Mouse (Mus musculus) small intestine, adult 2 months (tissue): Measurements from ENCODE around the gene 4930523C07Rik. TPM values are rescaled to one million over a fixed set of nuclear protein-coding genes. Genes with fewer than 3 reads are reported as not detected.

ENCODE experiments used
- H3K27ac ChIP-seq: fragments of 200-500 bp; 2 replicates; pipeline ENCODE4 v1.5.1; 2012; ENCODE audit warnings: low read depth, low read length, control low read depth, inconsistent platforms; ENCODE audit not compliant: insufficient read depth
- H3K27me3 ChIP-seq: fragments of 200-500 bp; 2 replicates; pipeline ENCODE4 v1.6.1; 2012; ENCODE audit warnings: mild to moderate bottlenecking, moderate library complexity, low read length, inconsistent platforms; ENCODE audit not compliant: control insufficient read depth, insufficient read depth
- H3K36me3 ChIP-seq: fragments of 200-500 bp; 2 replicates; pipeline ENCODE4 v1.6.1; 2012; ENCODE audit warnings: mild to moderate bottlenecking, low read length, control low read depth, inconsistent platforms; ENCODE audit not compliant: control insufficient read depth, insufficient read depth
- H3K4me1 ChIP-seq: fragments of 200-500 bp; 2 replicates; pipeline ENCODE4 v1.6.1; 2012; ENCODE audit warnings: low read length, inconsistent platforms, mixed read lengths; ENCODE audit not compliant: control insufficient read depth, insufficient read depth, insufficient read length
- H3K4me3 ChIP-seq: fragments of 200-500 bp; 2 replicates; pipeline ENCODE4 v1.5.1; 2012; ENCODE audit warnings: low read depth, mild to moderate bottlenecking, control low read depth, inconsistent platforms, low read length, moderate library complexity
- CTCF ChIP-seq: fragments of 200-500 bp; IDR thresholded peaks from 2 replicates; pipeline ENCODE4 v1.5.1; 2012; ENCODE audit warnings: low read depth, mild to moderate bottlenecking, control low read depth, inconsistent platforms, low read length, moderate library complexity, mixed read lengths; ENCODE audit not compliant: insufficient replicate concordance, insufficient read length; ENCODE audit errors: extremely low read depth
- POLR2A ChIP-seq: fragments of 200-500 bp; IDR thresholded peaks from 2 replicates; pipeline ENCODE4 v1.6.1; 2012; ENCODE audit warnings: low read depth, mild to moderate bottlenecking, control low read depth, inconsistent platforms, low read length, moderate library complexity
- WGBS: fragments of 180-500 bp; shearing (Covaris S2); methylation state at CpG from one replicate; pipeline ENCODE4 v1.1.7; 2018; 5-methylcytosine and 5-hydroxymethylcytosine counted together
- polyA plus RNA-seq: library from polyadenylated mRNA; depleted of rRNA; stranded (reverse); fragments of >200 nt; gene quantifications from 2 replicates; pipeline ENCODE4 v1.2.3, GENCODE M21; 2012

Gene 4930523C07Rik
- polyA plus RNA-seq, 1 experiment = 2.1 TPM

DNA sequence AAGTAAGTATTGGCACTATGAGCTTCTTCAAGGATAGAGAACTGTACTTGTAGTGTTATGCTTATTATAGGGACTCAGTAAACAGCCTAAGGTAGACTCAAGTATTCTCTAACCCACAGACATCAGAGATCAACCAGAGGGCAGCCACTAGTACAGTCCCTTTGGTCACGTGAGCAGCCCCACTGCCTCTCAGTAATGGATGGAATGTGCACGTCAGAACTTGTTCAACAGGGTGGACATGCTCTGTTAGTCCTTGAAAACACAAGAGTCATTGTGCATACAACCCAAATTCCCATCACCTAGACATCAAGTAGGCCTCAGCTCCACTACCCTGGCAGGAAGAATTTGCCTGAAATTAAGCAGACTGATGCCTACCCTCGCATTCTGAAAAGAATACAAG lies 13.5 kb downstream of the 4930523C07Rik start:
- no peak overlapping the region for H3K27ac ChIP-seq
- H3K4me3 ChIP-seq = no peak overlapping the region
- no peaks in the 10 kb centered on the region for H3K36me3 ChIP-seq
- TF ChIP-seq POLR2A = no peak
- TF ChIP-seq CTCF = no peak
- H3K4me1 ChIP-seq = peaks cover 7% of the 10 kb centered on the region; the same call in 1 of the 2 replicates
- WGBS = 73% methylated on average over 3 of the region's 3 CpGs
- H3K27me3 ChIP-seq = no peaks in the 10 kb centered on the region

DNA sequence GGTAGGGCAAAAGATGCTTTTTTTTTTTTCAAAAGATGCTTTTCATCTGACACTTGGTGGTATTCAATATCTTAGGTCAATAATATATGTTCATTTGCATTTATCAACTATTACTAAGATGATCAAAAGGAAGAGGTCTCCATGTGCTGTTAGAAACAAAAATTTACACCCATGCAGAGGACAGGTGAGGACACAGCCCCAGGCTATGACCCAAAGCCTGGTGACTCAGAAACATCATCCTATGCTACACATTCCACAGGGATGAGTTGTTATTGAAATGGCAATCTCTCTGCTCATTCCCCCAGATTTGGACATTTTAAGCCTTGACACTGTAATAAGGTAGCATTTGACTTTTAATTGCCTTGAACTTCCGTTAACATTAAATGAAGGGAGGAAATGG lies 15.7 kb downstream of the 4930523C07Rik start:
- Histone ChIP-seq H3K4me3 (no peak overlapping the region), H3K36me3 (no peaks in the 10 kb centered on the region), H3K4me1 (peaks cover 2% of the 10 kb centered on the region; the same call in 1 of the 2 replicates), H3K27ac (no peak overlapping the region), H3K27me3 (no peaks in the 10 kb centered on the region)
- no peak for TF ChIP-seq CTCF
- no peak for TF ChIP-seq POLR2A
- WGBS = 89% methylated on average over 1 of the region's 1 CpGs

DNA sequence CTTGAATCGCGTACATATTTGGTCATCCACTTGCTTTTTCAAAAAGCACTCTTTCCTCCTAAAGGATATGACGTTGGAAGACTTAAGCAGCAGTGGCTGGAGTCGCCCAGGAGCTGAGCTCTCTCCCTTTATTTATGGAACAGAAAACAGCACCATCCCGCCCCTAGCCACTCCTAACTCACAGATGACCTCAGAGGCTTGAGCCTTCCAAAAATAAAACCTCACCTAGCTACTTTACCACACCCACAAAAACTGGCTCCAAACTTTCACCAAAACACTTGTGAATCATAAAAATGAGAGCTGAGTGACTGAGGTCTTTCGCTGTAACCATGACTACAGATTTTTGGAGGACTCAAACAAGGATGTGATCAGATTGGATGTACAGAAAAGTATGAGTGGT lies 16.4 kb downstream of the 4930523C07Rik start:
- H3K4me3 ChIP-seq = no peak overlapping the region
- no peak for TF ChIP-seq POLR2A
- TF ChIP-seq CTCF = no peak
- no peaks in the 10 kb centered on the region for H3K36me3 ChIP-seq
- no peaks in the 10 kb centered on the region for H3K27me3 ChIP-seq
- H3K27ac ChIP-seq = no peak overlapping the region
- WGBS = 71% methylated on average over 6 of the region's 6 CpGs
- peaks cover 2% of the 10 kb centered on the region; the same call in 1 of the 2 replicates for H3K4me1 ChIP-seq

DNA sequence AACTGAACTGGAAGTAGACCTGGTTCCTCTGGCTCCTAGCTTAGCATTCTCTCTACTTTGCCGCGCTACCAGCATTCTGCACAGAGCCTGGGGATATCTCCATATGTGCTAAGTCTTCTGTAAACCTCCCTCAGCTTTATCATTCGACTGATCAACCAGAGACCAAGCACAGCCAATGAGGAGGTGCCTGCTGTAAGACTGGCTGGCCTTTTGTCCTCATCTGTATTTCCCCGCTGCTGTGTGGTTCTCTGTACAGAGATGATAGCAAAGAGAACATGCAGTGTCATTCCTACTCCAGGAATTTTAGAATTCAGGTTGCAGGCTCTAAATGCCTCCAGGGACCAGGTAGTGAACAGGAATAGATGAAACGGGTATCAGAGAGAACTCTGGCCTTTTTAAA lies 17.1 kb downstream of the 4930523C07Rik start:
- Histone ChIP-seq H3K27me3 (no peaks in the 10 kb centered on the region), H3K4me3 (no peak overlapping the region), H3K36me3 (no peaks in the 10 kb centered on the region), H3K27ac (no peak overlapping the region), H3K4me1 (peaks cover 2% of the 10 kb centered on the region; the same call in 1 of the 2 replicates)
- WGBS = 79% methylated on average over 5 of the region's 5 CpGs
- TF ChIP-seq CTCF (no peak), POLR2A (no peak)

DNA sequence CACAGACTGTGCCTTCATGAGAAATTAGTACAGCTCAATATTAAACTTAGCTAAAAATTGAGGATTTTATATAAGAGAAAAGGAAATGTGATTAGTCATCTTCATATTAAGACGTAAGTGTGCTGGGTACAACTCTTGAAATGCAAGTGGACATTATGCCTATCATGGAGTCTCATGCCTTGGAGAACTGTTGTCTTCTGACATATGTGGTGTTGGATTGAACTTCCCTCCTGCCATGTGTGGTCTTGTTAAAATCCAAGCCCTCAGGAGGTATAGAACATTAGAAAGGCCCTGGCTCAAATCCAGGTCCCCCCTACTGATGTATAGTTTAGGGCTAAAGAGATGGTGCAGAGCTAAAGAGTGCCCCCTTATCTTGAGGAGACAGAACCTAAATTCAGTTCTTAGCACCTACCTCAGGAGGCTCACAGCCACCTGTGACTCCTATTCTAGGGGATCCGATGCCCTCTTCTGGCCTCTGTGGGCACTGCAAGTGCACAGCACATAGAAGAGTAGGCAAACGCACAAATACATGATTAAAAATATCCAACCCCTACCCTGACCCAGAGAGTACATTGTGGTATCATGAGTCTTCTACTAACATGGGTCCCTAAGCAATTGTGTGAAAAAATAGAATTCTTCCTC lies 17.7 kb downstream of the 4930523C07Rik start:
- H3K27ac ChIP-seq = no peak overlapping the region
- peaks cover 2% of the 10 kb centered on the region; the same call in 1 of the 2 replicates for H3K4me1 ChIP-seq
- H3K27me3 ChIP-seq = no peaks in the 10 kb centered on the region
- no peaks in the 10 kb centered on the region for H3K36me3 ChIP-seq
- TF ChIP-seq POLR2A (no peak), CTCF (peak; percentile 63; the same call in 1 of the 2 replicates)
- WGBS = 85% methylated on average over 3 of the region's 3 CpGs
- H3K4me3 ChIP-seq = no peak overlapping the region

DNA sequence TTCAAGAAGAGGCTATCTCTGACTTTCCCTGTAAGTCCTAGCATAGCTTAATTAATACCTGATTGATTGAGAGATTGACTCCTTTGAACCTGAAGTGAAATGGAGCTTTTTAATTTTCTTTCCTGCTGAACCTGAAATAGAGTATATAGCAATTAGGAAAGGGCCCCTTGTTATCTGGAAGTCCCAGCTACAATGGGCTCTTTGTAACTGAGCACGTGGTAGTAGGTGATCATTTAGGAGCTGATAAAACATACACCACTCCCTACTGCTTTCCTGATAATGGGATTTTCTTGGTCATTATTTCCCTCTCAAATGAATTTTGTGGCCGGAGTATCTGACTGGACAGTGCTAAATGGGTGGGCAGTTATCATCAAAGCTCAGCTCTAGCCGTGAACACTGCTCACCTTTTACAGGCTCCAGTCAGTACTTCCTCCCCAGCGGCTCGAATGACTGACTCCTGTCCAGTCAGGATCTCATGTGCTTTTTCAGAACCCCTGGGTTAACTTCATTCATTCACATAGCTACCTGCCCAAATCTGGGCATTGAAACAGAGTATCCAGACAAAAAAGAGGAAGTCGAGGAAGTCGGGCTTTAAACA lies 20.5 kb downstream of the 4930523C07Rik start:
- TF ChIP-seq POLR2A (no peak), CTCF (no peak)
- Histone ChIP-seq H3K36me3 (no peaks in the 10 kb centered on the region), H3K4me3 (no peak overlapping the region), H3K27ac (no peak overlapping the region), H3K27me3 (no peaks in the 10 kb centered on the region), H3K4me1 (0 out of 2 replicates have a peak, but pooled peaks cover 2% of the 10 kb centered on the region)
- 42% methylated on average over 7 of the region's 7 CpGs for WGBS

DNA sequence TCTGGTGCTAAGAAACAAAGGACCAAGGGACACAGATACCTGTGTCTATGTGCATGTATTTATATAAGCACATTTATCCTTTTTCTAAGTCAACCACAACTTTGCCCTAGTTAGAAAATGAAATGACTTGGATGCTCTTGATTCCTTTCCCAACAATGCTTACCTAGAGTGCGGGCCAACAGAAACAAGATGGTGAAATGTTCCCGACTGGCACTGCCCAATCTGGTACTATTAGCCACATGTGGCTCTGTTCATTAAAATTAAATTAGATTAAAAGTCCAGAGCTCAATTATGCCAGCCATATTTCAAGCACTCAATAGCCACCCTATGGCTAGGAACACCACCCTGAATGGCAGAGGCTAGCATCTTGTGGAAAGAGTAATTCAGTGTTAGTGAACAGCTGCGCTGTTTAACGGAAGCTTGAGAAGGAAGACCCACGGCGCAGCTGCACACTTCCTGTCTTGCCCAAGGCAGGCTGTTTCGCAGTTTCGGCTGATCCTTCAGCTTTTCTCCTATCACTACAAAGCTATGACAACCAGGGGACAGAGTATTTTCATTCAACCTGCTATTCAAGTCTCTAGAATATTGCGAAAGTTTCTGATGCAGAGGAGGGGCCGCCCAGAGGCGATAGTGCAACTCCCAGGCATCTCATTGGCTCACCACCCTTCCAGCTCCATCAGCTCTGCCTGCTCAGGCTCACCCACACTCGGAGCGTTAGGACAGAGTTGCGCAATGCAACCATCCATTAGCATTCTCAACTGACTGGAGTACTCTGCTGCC lies 34.9 kb downstream of the 4930523C07Rik start:
- TF ChIP-seq CTCF = no peak
- no peak for TF ChIP-seq POLR2A
- no peak overlapping the region for H3K27ac ChIP-seq
- WGBS = 17% methylated on average over 14 of the region's 14 CpGs
- peaks cover 6% of the 10 kb centered on the region; the same call in 1 of the 2 replicates for H3K4me1 ChIP-seq
- H3K4me3 ChIP-seq = peak overlapping the region; percentile 24
- no peaks in the 10 kb centered on the region for H3K27me3 ChIP-seq
- H3K36me3 ChIP-seq = peaks cover 6% of the 10 kb centered on the region; the same call in 1 of the 2 replicates
